Mouse (Mus musculus): Measurements from ENCODE around the gene Prdm16. TPM values are rescaled to one million over a fixed set of nuclear protein-coding genes. Genes with fewer than 3 reads are reported as not detected.

Gene Prdm16
- polyA plus RNA-seq, 2 experiments from 2014 or later = 0.41 to 4.1 TPM

- no peak for ATAC-seq
These were observed 34.3 kb downstream of the Prdm16 start for GRCm38 (mm10) chr4:154602409-154602808.

- no peak for ATAC-seq
These were observed 35.7 kb downstream of the Prdm16 start for GRCm38 (mm10) chr4:154601006-154601405.

- no peak for ATAC-seq
These were observed 36.7 kb downstream of the Prdm16 start for GRCm38 (mm10) chr4:154599977-154600376.

GRCm38 (mm10) chr4:154598357-154598756, 38.3 kb downstream of the Prdm16 start:
- no peak for ATAC-seq

- no peak for ATAC-seq
These were observed 39.9 kb downstream of the Prdm16 start for GRCm38 (mm10) chr4:154596805-154597204.

GRCm38 (mm10) chr4:154594761-154595556, 41.7 kb downstream of the Prdm16 start:
- ATAC-seq = no peak

GRCm38 (mm10) chr4:154594116-154594760, 42.4 kb downstream of the Prdm16 start:
- no peak for ATAC-seq

GRCm38 (mm10) chr4:154592562-154592961, 44.1 kb downstream of the Prdm16 start:
- no peak for ATAC-seq

- ATAC-seq = no peak
These were observed 45.8 kb downstream of the Prdm16 start for GRCm38 (mm10) chr4:154590910-154591309.

GRCm38 (mm10) chr4:154586334-154586733, 50.3 kb downstream of the Prdm16 start:
- ATAC-seq = no peak

GRCm38 (mm10) chr4:154585779-154586178, 50.9 kb downstream of the Prdm16 start:
- no peak for ATAC-seq

GRCm38 (mm10) chr4:154583712-154584111, 53.0 kb downstream of the Prdm16 start:
- no peak for ATAC-seq

GRCm38 (mm10) chr4:154582607-154583236, 54.0 kb downstream of the Prdm16 start:
- ATAC-seq = no peak

GRCm38 (mm10) chr4:154581261-154581886, 55.3 kb downstream of the Prdm16 start:
- ATAC-seq = no peak

GRCm38 (mm10) chr4:154574208-154574875, 62.3 kb downstream of the Prdm16 start:
- no peak for ATAC-seq

GRCm38 (mm10) chr4:154570451-154570881, 66.2 kb downstream of the Prdm16 start:
- no peak for ATAC-seq

GRCm38 (mm10) chr4:154569845-154570244, 66.8 kb downstream of the Prdm16 start:
- no peak for ATAC-seq

GRCm38 (mm10) chr4:154568798-154569197, 67.9 kb downstream of the Prdm16 start:
- no peak for ATAC-seq

GRCm38 (mm10) chr4:154567942-154568341, 68.7 kb downstream of the Prdm16 start:
- ATAC-seq = no peak

GRCm38 (mm10) chr4:154563201-154563600, 73.5 kb downstream of the Prdm16 start:
- no peak for ATAC-seq

- no peak for ATAC-seq
These were observed 78.6 kb downstream of the Prdm16 start for GRCm38 (mm10) chr4:154558041-154558440.

GRCm38 (mm10) chr4:154557168-154557567, 79.5 kb downstream of the Prdm16 start:
- ATAC-seq = no peak
